Mouse (Mus musculus): ENCODE data around the gene Actg1.

DNA sequence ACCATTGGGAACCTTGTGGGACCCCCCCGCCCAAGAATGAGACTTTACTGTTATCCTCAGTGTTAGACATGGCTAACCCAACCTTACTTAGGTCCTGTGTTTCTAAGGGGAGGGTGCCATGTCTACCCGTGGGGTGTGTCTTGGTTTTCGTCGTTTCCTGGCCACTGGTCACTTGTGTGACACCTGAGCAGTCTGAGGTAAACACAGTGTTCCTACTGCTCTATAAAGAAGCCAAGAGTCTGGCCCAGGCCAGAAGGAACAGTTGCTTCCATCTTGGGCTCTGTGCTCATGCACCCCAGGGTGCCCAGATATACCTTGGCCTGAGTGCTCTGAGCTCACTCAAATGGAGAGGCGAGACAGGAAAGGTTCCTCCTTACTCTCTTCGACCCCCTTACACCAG, 14.5 kb upstream of the Actg1 start:
- TF ChIP-seq CTCF (IDR thresholded peaks at IDR 0.05; ENCODE audit: control insufficient read depth, insufficient read depth, insufficient read length) (no peak), MAX (IDR thresholded peaks at IDR 0.05) (no peak)
